Mouse (Mus musculus): ENCODE data around the gene Creb3l2. TPM values are rescaled to one million over a fixed set of nuclear protein-coding genes. Genes with fewer than 3 reads are reported as not detected.

Gene Creb3l2
- total and polyA plus RNA-seq, 2 experiments from 2014 or later: 16.3 to 32.4 TPM

- DNase-seq (ENCODE audit: low spot score): no peak
- Histone ChIP-seq H3K36me3 (replicated peaks; ENCODE audit: control insufficient read depth, insufficient read depth, low read length) (no peaks in the 10 kb centered on the region), H3K4me2 (ENCODE audit: low read depth, low read length) (no peak overlapping the region), H3K27ac (ENCODE audit: low read depth) (no peak overlapping the region; the same call in 1 of the 2 replicates), H3K9ac (replicated peaks; ENCODE audit: low read depth, low read length) (no peak overlapping the region), H3K9me3 (replicated peaks; ENCODE audit: control insufficient read depth, low read length) (no peaks in the 10 kb centered on the region), H3K4me3 (ENCODE audit: low read depth, low read length) (no peak overlapping the region), H3K27me3 (ENCODE audit: control insufficient read depth, insufficient read depth, low read length) (no peaks in the 10 kb centered on the region), H3K4me1 (ENCODE audit: control insufficient read depth, insufficient read depth) (peaks cover 68% of the 10 kb centered on the region)
- ATAC-seq (ENCODE audit: insufficient read depth, low read depth): no peak
- 87% methylated on average over 6 of the region's 6 CpGs for WGBS
- TF ChIP-seq EP300 (IDR thresholded peaks at IDR 0.05; ENCODE audit: low read depth) (no peak), CTCF (IDR thresholded peaks at IDR 0.05; ENCODE audit: low read depth) (no peak)
These were observed 49.7 kb downstream of the Creb3l2 start for GRCm38 (mm10) chr6:37392262-37392661.

GRCm38 (mm10) chr6:37391313-37391712, 50.6 kb downstream of the Creb3l2 start:
- peak; percentile 69 for DNase-seq (ENCODE audit: low spot score)
- Histone ChIP-seq H3K9me3 (replicated peaks; ENCODE audit: control insufficient read depth, low read length) (no peaks in the 10 kb centered on the region), H3K4me2 (ENCODE audit: low read depth, low read length) (no peak overlapping the region), H3K9ac (replicated peaks; ENCODE audit: low read depth, low read length) (no peak overlapping the region), H3K4me3 (ENCODE audit: low read depth, low read length) (no peak overlapping the region), H3K27ac (ENCODE audit: low read depth) (peak overlapping the region; percentile 50), H3K4me1 (ENCODE audit: control insufficient read depth, insufficient read depth) (peaks cover 74% of the 10 kb centered on the region), H3K36me3 (replicated peaks; ENCODE audit: control insufficient read depth, insufficient read depth, low read length) (no peaks in the 10 kb centered on the region), H3K27me3 (ENCODE audit: control insufficient read depth, insufficient read depth, low read length) (no peaks in the 10 kb centered on the region)
- no peak for ATAC-seq (ENCODE audit: insufficient read depth, low read depth)
- WGBS: 50% methylated on average over 7 of the region's 7 CpGs
- TF ChIP-seq EP300 (IDR thresholded peaks at IDR 0.05; ENCODE audit: low read depth) (peak; percentile 58; the same call in 1 of the 2 replicates), CTCF (IDR thresholded peaks at IDR 0.05; ENCODE audit: low read depth) (no peak)

GRCm38 (mm10) chr6:37388960-37389359, 53.0 kb downstream of the Creb3l2 start:
- H3K4me2 ChIP-seq (ENCODE audit: low read depth, low read length): no peak overlapping the region
- DNase-seq (ENCODE audit: low spot score): peak; percentile 84

GRCm38 (mm10) chr6:37388501-37388900, 53.4 kb downstream of the Creb3l2 start:
- no peak overlapping the region for H3K4me3 ChIP-seq (ENCODE audit: low read depth, low read length)
- H3K4me1 ChIP-seq (ENCODE audit: control insufficient read depth, insufficient read depth): peaks cover 77% of the 10 kb centered on the region
- H3K9ac ChIP-seq (replicated peaks; ENCODE audit: low read depth, low read length): no peak overlapping the region
- TF ChIP-seq EP300 (IDR thresholded peaks at IDR 0.05; ENCODE audit: low read depth): no peak
- peak overlapping the region; percentile 41 for H3K27ac ChIP-seq (ENCODE audit: low read depth)
- 0 out of 2 replicates have a peak, but pooled peaks have one; percentile 4 for ATAC-seq (ENCODE audit: insufficient read depth, low read depth)
- no peak for DNase-seq (ENCODE audit: low spot score)
- no peaks in the 10 kb centered on the region for H3K36me3 ChIP-seq (replicated peaks; ENCODE audit: control insufficient read depth, insufficient read depth, low read length)
- H3K4me2 ChIP-seq (ENCODE audit: low read depth, low read length): no peak overlapping the region
- H3K9me3 ChIP-seq (replicated peaks; ENCODE audit: control insufficient read depth, low read length): no peaks in the 10 kb centered on the region
- no peaks in the 10 kb centered on the region for H3K27me3 ChIP-seq (ENCODE audit: control insufficient read depth, insufficient read depth, low read length)
- WGBS: 35% methylated on average over 6 of the region's 6 CpGs

More at GRCm38 (mm10) chr6:37388960-37389359, 53.0 kb downstream of the Creb3l2 start:
- no peaks in the 10 kb centered on the region for H3K36me3 ChIP-seq (replicated peaks; ENCODE audit: control insufficient read depth, insufficient read depth, low read length)
- 26% methylated on average over 8 of the region's 8 CpGs for WGBS
- H3K27me3 ChIP-seq (ENCODE audit: control insufficient read depth, insufficient read depth, low read length): no peaks in the 10 kb centered on the region
- no peak overlapping the region for H3K9ac ChIP-seq (replicated peaks; ENCODE audit: low read depth, low read length)
- peaks cover 75% of the 10 kb centered on the region for H3K4me1 ChIP-seq (ENCODE audit: control insufficient read depth, insufficient read depth)
- H3K27ac ChIP-seq (ENCODE audit: low read depth): peak overlapping the region; percentile 41
- H3K4me3 ChIP-seq (ENCODE audit: low read depth, low read length): no peak overlapping the region
- no peaks in the 10 kb centered on the region for H3K9me3 ChIP-seq (replicated peaks; ENCODE audit: control insufficient read depth, low read length)
- peak; percentile 82 for ATAC-seq (ENCODE audit: insufficient read depth, low read depth)
- TF ChIP-seq EP300 (IDR thresholded peaks at IDR 0.05; ENCODE audit: low read depth) (peak; percentile 19; the same call in 1 of the 2 replicates), CTCF (IDR thresholded peaks at IDR 0.05; ENCODE audit: low read depth) (no peak)

- H3K27ac ChIP-seq (ENCODE audit: low read depth): peak overlapping the region; percentile 26; the same call in 1 of the 2 replicates
- H3K4me2 ChIP-seq (ENCODE audit: low read depth, low read length): no peak overlapping the region
- H3K4me3 ChIP-seq (ENCODE audit: low read depth, low read length): no peak overlapping the region
- TF ChIP-seq CTCF (IDR thresholded peaks at IDR 0.05; ENCODE audit: low read depth) (no peak), EP300 (IDR thresholded peaks at IDR 0.05; ENCODE audit: low read depth) (no peak)
- ATAC-seq (ENCODE audit: insufficient read depth, low read depth) (no peak), DNase-seq (ENCODE audit: low spot score) (no peak)
- H3K4me1 ChIP-seq (ENCODE audit: control insufficient read depth, insufficient read depth): peaks cover 73% of the 10 kb centered on the region
- no peak overlapping the region for H3K9ac ChIP-seq (replicated peaks; ENCODE audit: low read depth, low read length)
- no peaks in the 10 kb centered on the region for H3K9me3 ChIP-seq (replicated peaks; ENCODE audit: control insufficient read depth, low read length)
- WGBS: 87% methylated on average over 4 of the region's 4 CpGs
- no peaks in the 10 kb centered on the region for H3K36me3 ChIP-seq (replicated peaks; ENCODE audit: control insufficient read depth, insufficient read depth, low read length)
- H3K27me3 ChIP-seq (ENCODE audit: control insufficient read depth, insufficient read depth, low read length): no peaks in the 10 kb centered on the region
These were observed 54.7 kb downstream of the Creb3l2 start for GRCm38 (mm10) chr6:37387281-37387680.

All from heart, postnatal 0 days (tissue).